14 mouse cellular contexts compared by ENCODE assay signal in genomic region chr11:59239796-59240195, GRCm38 (mm10). TPM values are rescaled to one million over a fixed set of nuclear protein-coding genes. Genes with fewer than 3 reads are reported as not detected.
"Had no signal": no experiment of that assay in that cellular context is flagged by ENCODE, and none has a peak within 500 bp of the region (broad histone marks: within the 10 kb centered on the region; RNA-seq: fewer than 3 reads in every experiment).

No protein-coding gene starts in this region.

- H3K9me3 ChIP-seq: limb, embryonic 15.5 days; liver, embryonic 13.5 days; lung, embryonic 15.5 days; stomach, embryonic 15.5 days had no signal

- H3K4me2 ChIP-seq: limb, embryonic 15.5 days; liver, embryonic 13.5 days; lung, embryonic 15.5 days; stomach, embryonic 15.5 days had no signal

- H3K4me1 ChIP-seq: stomach, embryonic 15.5 days had no signal

- H3K9ac ChIP-seq: limb, embryonic 15.5 days; liver, embryonic 13.5 days; liver, postnatal 0 days; lung, embryonic 15.5 days; stomach, embryonic 15.5 days had no signal

- H3K27ac ChIP-seq: kidney, postnatal 0 days; limb, embryonic 15.5 days; liver, embryonic 13.5 days; stomach, embryonic 15.5 days had no signal

- H3K4me3 ChIP-seq: limb, embryonic 15.5 days; liver, embryonic 13.5 days; lung, embryonic 15.5 days; stomach, embryonic 15.5 days had no signal

- DNase-seq: kidney, adult 11 months; kidney, adult 9 months; kidney, postnatal 36 days; liver, embryonic 13.5 days; liver, postnatal 0 days; lung, postnatal 36 days; right cerebral cortex, postnatal 14 days; thymus, postnatal 36 days had no signal

- H3K36me3 ChIP-seq: limb, embryonic 15.5 days; liver, embryonic 13.5 days; lung, embryonic 15.5 days; stomach, embryonic 15.5 days had no signal

RNA-seq across cellular contexts. Expression of gene Wnt3a, which starts 50.8 kb away (rescaled TPM):
- polyA plus RNA-seq: kidney, postnatal 0 days; liver, embryonic 13.5 days; liver, postnatal 0 days; midbrain, postnatal 0 days; spleen, adult 2 months had no signal
